Mouse (Mus musculus) testis, postnatal 14 days (tissue): ENCODE measurements around the gene Serpinf2.
A peak's percentile ranks its signal among the peaks of the same experiment; 100 is the strongest.
"Not testable (repeated sequence)": the region's sequence is repeated elsewhere in the genome, so short reads cannot be mapped to it uniquely, and the experiment has no call there.

Experiments used
- DNase-seq: peaks from one replicate; pipeline ENCODE4 v3.0.0; 2021; ENCODE audit warnings: low spot score

Gene Serpinf2

GRCm38 (mm10) chr11:75459141-75459711 lies 19.8 kb upstream of the Serpinf2 start:
- no peak for DNase-seq

DNA sequence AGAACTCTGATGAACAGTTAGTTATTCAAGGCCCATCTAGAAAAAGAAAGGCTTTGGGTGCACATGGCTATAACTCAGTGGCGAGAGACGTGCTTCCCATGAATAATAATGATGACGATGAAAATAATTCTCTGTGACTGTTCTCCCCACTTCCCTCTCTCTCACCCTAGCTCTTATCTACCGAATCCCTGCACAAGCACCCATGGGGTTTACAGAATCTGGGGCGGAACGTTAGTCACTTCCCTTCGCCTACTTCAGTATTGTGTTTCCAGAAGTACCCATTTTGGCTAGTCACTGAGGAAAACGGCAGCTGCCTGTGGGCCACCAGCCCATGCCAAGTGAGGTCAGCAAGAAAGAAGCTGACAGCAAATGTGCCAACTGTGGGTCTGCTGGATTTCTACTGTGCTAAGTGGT lies 19.2 kb upstream of the Serpinf2 start:
- no peak for DNase-seq

DNA sequence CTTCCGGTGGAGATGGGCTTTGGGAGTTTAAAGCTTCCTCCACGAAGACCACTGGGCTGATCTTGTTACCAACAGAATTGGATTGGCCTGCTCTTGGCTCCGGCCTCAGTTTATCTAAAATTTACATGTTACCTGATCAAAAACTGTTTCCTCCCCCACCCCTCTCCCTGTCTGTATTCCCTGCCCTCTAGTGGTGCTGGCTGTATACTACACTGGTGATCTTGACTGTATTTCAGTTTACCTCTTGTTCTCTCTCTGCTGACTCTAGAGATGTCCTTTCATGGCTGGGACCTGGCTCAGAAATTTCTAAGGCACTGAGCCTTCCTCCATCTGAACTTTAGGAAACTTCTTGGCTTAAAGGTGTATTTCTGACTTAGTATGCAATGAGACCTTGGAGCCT lies 18.8 kb upstream of the Serpinf2 start:
- DNase-seq = no peak

DNA sequence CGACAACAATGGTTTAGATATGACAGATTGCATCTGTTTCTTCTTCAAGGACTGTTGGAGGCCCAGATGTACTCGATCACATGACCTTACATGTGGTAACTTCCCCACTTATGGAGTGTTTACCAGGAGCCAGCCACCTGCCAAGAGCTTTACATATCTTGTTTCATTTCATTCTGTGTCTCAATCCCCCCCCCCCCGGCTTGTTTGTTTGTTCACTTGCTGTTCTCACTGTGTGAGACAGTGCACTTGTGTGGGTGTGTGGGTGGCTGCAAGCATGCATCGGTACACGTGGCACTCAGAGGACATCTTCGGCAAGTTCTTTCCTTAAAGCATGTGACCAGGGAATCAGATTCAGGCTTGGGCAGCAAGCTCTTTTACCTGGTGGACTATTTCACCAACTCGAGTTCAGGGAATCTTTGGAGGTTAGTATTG lies 17.1 kb upstream of the Serpinf2 start:
- no peak for DNase-seq

GRCm38 (mm10) chr11:75455971-75456370 lies 16.6 kb upstream of the Serpinf2 start:
- not testable (repeated sequence) for DNase-seq

GRCm38 (mm10) chr11:75455041-75455736 lies 15.8 kb upstream of the Serpinf2 start:
- no peak for DNase-seq

GRCm38 (mm10) chr11:75453991-75454930 lies 14.9 kb upstream of the Serpinf2 start, which contains the start of gene Wdr81:
Gene Wdr81, minus strand, starts transcription at chr11:75454717.
- peak; percentile 88 for DNase-seq

GRCm38 (mm10) chr11:75452812-75453557 lies 13.6 kb upstream of the Serpinf2 start:
- no peak for DNase-seq

GRCm38 (mm10) chr11:75452081-75452480 lies 12.7 kb upstream of the Serpinf2 start:
- DNase-seq = no peak

DNA sequence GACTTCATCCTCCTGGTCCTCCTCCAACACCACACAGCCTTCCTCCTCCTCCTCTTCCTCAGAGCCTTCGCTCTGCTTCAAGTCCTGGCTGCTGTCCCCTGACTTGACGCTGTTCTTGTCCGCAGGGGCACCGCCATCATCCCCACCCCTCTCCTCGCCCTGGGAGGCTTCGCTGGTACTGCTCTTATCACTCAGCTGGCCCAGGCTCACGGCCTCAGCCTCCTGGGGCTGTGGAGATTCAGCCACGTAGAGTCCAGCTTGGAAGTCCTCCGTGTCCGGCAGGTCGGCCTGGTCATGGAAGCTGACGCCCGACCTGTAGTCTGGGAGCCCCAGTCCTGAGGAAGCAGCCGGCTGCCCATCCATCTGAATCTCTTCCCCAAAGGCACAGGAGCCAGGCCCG lies 11.5 kb upstream of the Serpinf2 start:
- DNase-seq = no peak

DNA sequence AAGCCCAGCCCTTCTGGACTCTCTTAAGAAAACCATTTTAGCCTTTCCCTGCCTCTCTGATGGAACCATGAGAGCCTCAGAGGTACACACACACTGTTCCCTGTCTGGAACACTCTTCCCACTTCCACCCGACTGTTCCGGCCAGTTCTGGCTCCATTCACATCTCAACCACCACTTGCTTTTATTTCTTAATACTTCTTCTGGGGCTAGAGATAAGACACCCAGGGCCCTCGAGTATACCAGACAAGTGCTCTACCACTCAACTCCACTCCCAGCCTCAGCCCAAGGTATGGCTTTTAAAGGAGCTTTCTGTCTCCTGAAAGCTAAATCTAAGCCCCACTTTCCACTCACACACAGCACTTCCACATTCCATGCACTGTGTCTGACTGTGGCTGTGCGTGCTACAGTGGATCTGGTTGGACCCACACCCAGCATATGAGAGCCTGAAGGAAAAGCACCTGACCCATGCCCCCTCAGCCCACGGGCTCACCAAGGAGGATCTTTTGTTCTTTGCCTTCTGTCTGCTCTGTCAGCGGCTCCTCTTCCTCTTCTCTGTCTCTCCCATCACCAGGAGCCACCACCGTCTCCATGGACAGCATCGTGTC lies 11.0 kb upstream of the Serpinf2 start:
- DNase-seq = no peak

GRCm38 (mm10) chr11:75449695-75450094 lies 10.3 kb upstream of the Serpinf2 start:
- DNase-seq = no peak

GRCm38 (mm10) chr11:75448575-75448974 lies 9.2 kb upstream of the Serpinf2 start:
- DNase-seq = no peak

GRCm38 (mm10) chr11:75443711-75444110 lies 4.3 kb upstream of the Serpinf2 start:
- DNase-seq = no peak

DNA sequence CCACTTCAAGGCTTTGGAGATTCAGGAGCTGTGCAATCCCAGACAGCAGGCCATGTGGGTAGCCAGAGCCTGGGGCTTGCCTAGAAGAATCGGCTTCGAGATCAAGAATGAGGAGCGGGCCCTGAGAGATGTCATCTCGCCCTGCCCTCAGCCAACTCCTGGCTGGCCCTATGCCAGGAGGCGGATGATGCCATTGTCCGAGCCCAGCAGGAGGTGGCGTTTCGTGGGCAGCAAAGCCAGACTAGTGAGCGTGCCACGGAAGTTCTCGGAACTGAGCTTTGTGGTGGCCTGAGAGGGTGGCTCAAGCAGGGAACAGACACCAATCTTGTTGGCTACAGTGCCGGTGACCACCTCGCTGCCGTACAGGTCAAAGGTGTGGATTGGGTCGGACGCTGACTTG lies 2.2 kb upstream of the Serpinf2 start:
- DNase-seq = no peak

DNA sequence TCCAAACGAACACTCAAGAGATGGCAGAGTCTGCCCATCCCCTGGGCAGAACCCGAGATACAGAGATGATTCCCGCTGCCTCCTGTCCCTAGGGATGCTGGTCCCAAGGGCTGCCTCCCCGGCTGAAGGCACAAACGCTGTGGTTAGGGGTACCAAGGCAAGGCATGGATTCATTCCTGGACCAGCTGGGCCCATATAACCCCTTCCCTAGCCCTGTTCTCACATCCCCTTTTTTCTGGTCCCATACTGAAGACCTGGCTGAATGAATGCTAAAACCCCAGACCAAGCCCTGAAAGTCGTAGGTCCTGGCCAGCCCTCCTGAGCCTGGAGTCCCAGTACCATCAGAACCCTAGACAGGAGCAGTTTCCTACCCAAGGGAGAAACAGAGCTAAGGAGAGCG lies 1.6 kb upstream of the Serpinf2 start:
- DNase-seq = no peak

GRCm38 (mm10) chr11:75439951-75440350 lies 560 bp upstream of the Serpinf2 start:
- no peak for DNase-seq

DNA sequence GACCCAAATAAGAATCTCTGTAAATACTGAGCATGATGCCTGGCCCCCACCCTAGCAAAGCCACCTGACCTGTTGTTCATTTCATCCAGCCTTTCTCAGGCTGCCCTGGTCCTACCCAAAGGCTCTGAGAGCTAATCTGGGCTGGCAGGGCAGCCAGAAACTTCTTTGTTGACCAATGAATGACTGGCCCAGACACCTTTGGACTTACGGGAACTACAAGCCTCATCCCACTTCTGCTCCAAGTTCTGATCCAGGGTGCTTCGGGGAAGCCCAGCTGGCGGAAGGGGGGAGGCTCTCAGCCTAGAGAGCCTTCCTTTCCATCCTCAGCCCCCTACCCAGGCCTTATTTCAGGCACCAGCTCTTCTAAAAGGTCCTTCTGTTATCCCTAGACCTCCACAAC lies 587 bp downstream of the Serpinf2 start:
- no peak for DNase-seq

DNA sequence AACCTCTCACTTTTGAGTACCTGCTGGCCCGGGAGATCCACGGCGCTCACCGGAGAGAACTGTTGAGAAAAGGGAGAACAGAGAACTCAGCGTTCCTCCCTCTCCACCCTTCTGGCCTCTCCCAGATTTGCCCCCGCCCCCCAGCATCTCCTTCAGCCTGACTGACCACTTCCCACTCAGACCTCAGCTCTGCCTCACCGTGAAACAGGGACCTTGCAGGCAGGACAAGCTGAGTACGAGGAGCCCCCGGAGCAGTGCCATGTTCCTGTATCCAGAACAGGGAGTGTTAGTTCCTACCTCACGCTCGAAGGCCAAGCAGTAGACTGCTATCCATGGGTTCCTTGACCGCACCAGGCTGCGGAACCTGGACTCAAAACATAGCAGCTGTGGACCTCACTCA lies 1.2 kb downstream of the Serpinf2 start:
- DNase-seq = peak; percentile 55

DNA sequence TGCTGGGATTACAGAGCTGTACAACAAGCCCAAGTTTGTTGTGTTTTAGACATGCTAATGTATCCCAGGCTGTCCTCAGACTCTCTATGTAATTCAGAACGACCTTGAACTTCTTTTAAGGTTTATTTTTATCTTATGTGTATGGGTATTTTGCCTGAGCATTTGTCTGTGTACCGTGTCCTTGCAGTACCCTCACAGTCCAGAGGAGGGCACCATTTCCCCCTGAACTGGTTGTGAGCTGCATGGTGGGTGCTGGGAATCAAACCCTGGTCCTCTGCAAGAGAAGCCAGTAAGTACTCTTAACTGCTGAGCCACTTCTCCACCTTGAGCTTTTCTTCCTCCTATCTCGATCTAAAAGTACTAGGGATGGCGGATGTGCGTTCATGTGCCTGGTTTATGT lies 5.3 kb downstream of the Serpinf2 start:
- no peak for DNase-seq

DNA sequence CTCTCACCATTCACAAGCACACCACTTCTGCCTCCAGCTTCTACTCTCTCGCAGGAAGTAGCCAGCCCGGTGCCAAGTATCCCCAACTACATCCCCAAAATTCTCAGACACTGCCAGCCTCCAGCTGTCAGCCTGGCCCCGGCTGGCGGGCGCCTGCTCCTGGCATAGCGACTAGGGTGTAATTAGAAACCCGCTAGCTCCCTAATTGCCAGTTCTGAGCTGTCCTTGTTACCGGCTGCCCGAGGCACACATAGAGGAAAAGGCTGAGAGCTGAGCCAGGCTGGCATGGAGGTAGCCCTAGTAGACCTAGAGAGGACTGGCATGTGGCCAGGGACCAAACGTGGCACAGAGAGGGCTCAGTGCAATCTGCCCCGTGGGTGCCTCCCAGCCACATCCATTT lies 8.1 kb downstream of the Serpinf2 start:
- no peak for DNase-seq
